In genomic region chr3:82877258-82877657, GRCm38 (mm10) we compare ENCODE assay signal across 10 mouse cellular contexts. TPM values are rescaled to one million over a fixed set of nuclear protein-coding genes. Genes with fewer than 3 reads are reported as not detected.
DNase-seq lines count a peak whose midpoint lies in the region; ATAC-seq lines count a peak whose summit lies in the region.
"Had no signal": no experiment of that assay in that cellular context is flagged by ENCODE, and none has a peak within 500 bp of the region (broad histone marks: within the 10 kb centered on the region; RNA-seq: fewer than 3 reads in every experiment).

No protein-coding gene starts in this region.

- no peak overlapping the region for H3K4me2 ChIP-seq in midbrain, embryonic 16.5 days (ENCODE audit: low read length)
- H3K4me2 ChIP-seq in midbrain, embryonic 15.5 days, result no peak overlapping the region

- H3K4me3 ChIP-seq in midbrain, embryonic 16.5 days (ENCODE audit: low read depth, low read length), result no peak overlapping the region
- H3K4me3 ChIP-seq in midbrain, embryonic 15.5 days, result no peak overlapping the region

- H3K27ac ChIP-seq in midbrain, embryonic 16.5 days (ENCODE audit: low read length), result no peak overlapping the region
- H3K27ac ChIP-seq in midbrain, embryonic 15.5 days, result no peak overlapping the region
- H3K27ac ChIP-seq: hindbrain, embryonic 15.5 days had no signal

- no peaks in the 10 kb centered on the region for H3K36me3 ChIP-seq in midbrain, embryonic 16.5 days (ENCODE audit: control insufficient read depth, insufficient read depth, low read length)
- H3K36me3 ChIP-seq in midbrain, embryonic 15.5 days (replicated peaks), result no peaks in the 10 kb centered on the region
- H3K36me3 ChIP-seq: hindbrain, embryonic 15.5 days had no signal

- no peaks in the 10 kb centered on the region for H3K9me3 ChIP-seq in midbrain, embryonic 16.5 days (replicated peaks; ENCODE audit: control insufficient read depth, low read length, poor library complexity, severe bottlenecking)
- H3K9me3 ChIP-seq in midbrain, embryonic 15.5 days, result no peaks in the 10 kb centered on the region
- H3K9me3 ChIP-seq: hindbrain, embryonic 15.5 days had no signal

- intact Hi-C loops in left cerebral cortex, postnatal 4 days (cut with DNase I), result loop anchor here (5.0 kb wide), 2 partner anchors 120 to 175 kb away; no protein-coding TSS in a partner anchor
- intact Hi-C loops in gastrocnemius, postnatal 36 days (cut with DNase I), result loop anchor here (5.0 to 10.0 kb wide), 2 partner anchors 110 to 168 kb away; partner anchors contain the start of gene Fgb

- 3% methylated on average over 4 of the region's 4 CpGs for WGBS in midbrain, embryonic 16.5 days
- 3% methylated on average over 4 of the region's 4 CpGs for WGBS in midbrain, embryonic 15.5 days

- peak; percentile 9 to 49 for DNase-seq in heart, adult 18-20 months
- DNase-seq in heart, adult 11 months, result no peak
- DNase-seq in embryo, embryonic 10 days (ENCODE audit: low spot score), result peak; percentile 70
- peak; percentile 16 for DNase-seq in left cerebral cortex, postnatal 4 days
- DNase-seq in gastrocnemius, postnatal 36 days, result no peak

- H3K4me1 ChIP-seq in midbrain, embryonic 16.5 days (ENCODE audit: control insufficient read depth, insufficient read depth, low read length), result peaks cover 5% of the 10 kb centered on the region; the same call in 1 of the 2 replicates
- peaks cover 14% of the 10 kb centered on the region; the same call in 1 of the 2 replicates for H3K4me1 ChIP-seq in midbrain, embryonic 15.5 days

- ATAC-seq in midbrain, embryonic 16.5 days, result 0 out of 2 replicates have a peak, but pooled peaks have one; percentile 49
- ATAC-seq in midbrain, embryonic 15.5 days (replicated peaks), result no peak
- ATAC-seq in activated CD4-positive, CD25-positive, alpha-beta regulatory T cell, adult 4 months, result no peak

- H3K27me3 ChIP-seq in midbrain, embryonic 16.5 days (ENCODE audit: control insufficient read depth, insufficient read depth, low read depth, low read length), result peaks cover 17% of the 10 kb centered on the region
- H3K27me3 ChIP-seq in midbrain, embryonic 15.5 days (replicated peaks), result peaks cover 21% of the 10 kb centered on the region

- no peak overlapping the region for H3K9ac ChIP-seq in midbrain, embryonic 16.5 days (ENCODE audit: low read depth, low read length)
- no peak overlapping the region for H3K9ac ChIP-seq in midbrain, embryonic 15.5 days
- H3K9ac ChIP-seq: hindbrain, embryonic 15.5 days had no signal

RNA-seq across cellular contexts. Expression of gene Rbm46, which starts 1.0 kb away (rescaled TPM):
- total RNA-seq in heart, adult 18-20 months (2021), result under 1 TPM in 1 of 2 experiments, not detected in 1; 0.12 TPM
- 1.6 and 2.0 TPM in 2 replicates for polyA plus RNA-seq in midbrain, embryonic 16.5 days (2015; fragmentation: Nextera tagmentation; extraction: Ambion mirVana)
- 1.6 and 1.8 TPM in 2 replicates for polyA plus RNA-seq in midbrain, embryonic 15.5 days (2015; fragmentation: Nextera tagmentation; extraction: Ambion mirVana)
- total RNA-seq in left cerebral cortex, postnatal 4 days (2021), result 1 to 10 TPM; 1.3 to 1.6 TPM
- polyA plus RNA-seq in activated CD4-positive, CD25-positive, alpha-beta regulatory T cell, adult 4 months (2017; shearing (Covaris generic)), result not detected
- total RNA-seq in gastrocnemius, postnatal 36 days (2021), result not detected
- total RNA-seq: neutrophil, adult 5-6 weeks had no signal

RNA-seq across cellular contexts. Expression of gene Lrat, which starts 26.5 kb away (rescaled TPM):
- under 1 TPM; 0.05 to 0.33 TPM for total RNA-seq in heart, adult 18-20 months (2021)
- 0.27 and 0.30 TPM in 2 replicates for polyA plus RNA-seq in midbrain, embryonic 16.5 days (2015; fragmentation: Nextera tagmentation; extraction: Ambion mirVana)
- 0.15 and 0.31 TPM in 2 replicates for polyA plus RNA-seq in midbrain, embryonic 15.5 days (2015; fragmentation: Nextera tagmentation; extraction: Ambion mirVana)
- under 1 TPM; 0.16 to 0.32 TPM for total RNA-seq in left cerebral cortex, postnatal 4 days (2021)
- polyA plus RNA-seq in activated CD4-positive, CD25-positive, alpha-beta regulatory T cell, adult 4 months (2017; shearing (Covaris generic)), result under 1 TPM in 1 of 2 experiments, not detected in 1; 0.07 TPM
- not detected for total RNA-seq in gastrocnemius, postnatal 36 days (2021)
- total RNA-seq: neutrophil, adult 5-6 weeks had no signal

Comparison
In these comparisons a context has a peak if more than half of its experiments do, and no peak if none do; other contexts are left out.
1. DNase-seq: peak in heart, adult 18-20 months (2 of 2), embryo, embryonic 10 days (single experiment) and left cerebral cortex, postnatal 4 days (single experiment); none in heart, adult 11 months (single experiment) and gastrocnemius, postnatal 36 days (0 of 2).